Comparison of ENCODE assay signal across 8 mouse cellular contexts in the genomic region with DNA sequence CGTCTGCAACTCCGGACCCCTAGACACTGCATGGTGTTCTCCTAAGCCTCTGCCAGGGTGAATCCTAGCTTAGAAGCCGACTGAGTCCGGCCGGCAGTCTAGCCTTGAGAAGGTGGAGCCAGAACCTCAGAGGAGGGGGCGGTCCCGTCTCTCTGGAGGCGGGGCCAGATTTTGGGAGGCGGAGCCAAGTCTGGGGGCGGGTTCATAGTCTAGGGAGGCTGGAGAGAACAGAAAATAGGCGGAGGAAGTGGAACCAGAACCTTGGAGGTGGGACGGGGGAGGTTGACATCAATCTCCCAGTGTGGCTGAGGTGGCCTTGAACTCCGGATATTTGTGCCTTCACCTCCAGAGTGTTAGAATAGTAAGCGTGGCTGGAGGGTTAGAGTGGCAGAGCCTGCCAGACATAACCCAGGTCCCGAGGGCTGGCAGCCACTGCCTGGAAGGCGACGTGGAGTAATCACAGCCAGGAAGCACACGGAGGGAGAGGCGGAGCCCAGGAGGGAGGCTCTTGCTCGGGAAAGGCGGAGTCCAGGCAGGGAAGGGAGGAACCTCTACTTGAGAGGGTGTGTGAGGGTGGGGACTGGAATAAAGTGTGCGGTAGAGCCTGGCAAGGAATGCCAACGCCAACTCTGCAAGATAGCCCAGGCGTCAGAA. TPM values are rescaled to one million over a fixed set of nuclear protein-coding genes. Genes with fewer than 3 reads are reported as not detected.
DNase-seq lines count a peak whose midpoint lies in the region; ATAC-seq and TF ChIP-seq lines count a peak whose summit lies in the region.

No protein-coding gene starts in this region.

- no peak; the same call in 1 of the 2 replicates for TF ChIP-seq POLR2A in bone marrow macrophage, adult 2 months (IDR thresholded peaks at IDR 0.05; ENCODE audit: borderline replicate concordance, low read depth, low read length)
- peak; percentile 55; the same call in 1 of the 2 replicates for TF ChIP-seq POLR2A in embryonic fibroblast, embryonic 13.5 days (IDR thresholded peaks at IDR 0.05; ENCODE audit: low read depth, low read length)

- under 1% methylated on average over 24 of the region's 24 CpGs for WGBS in heart, embryonic 11.5 days (ENCODE audit: insufficient replicate concordance)
- under 1% methylated on average over 24 of the region's 24 CpGs for WGBS in kidney, embryonic 14.5 days
- WGBS in limb, embryonic 15.5 days, result 1% methylated on average over 24 of the region's 24 CpGs
- 3% methylated on average over 24 of the region's 24 CpGs for WGBS in midbrain, embryonic 16.5 days

- H3K4me3 ChIP-seq in bone marrow macrophage, adult 2 months (ENCODE audit: insufficient read depth, low read length), result peak overlapping the region; percentile 55
- H3K4me3 ChIP-seq in embryonic fibroblast, embryonic 13.5 days (ENCODE audit: insufficient read depth, low read length), result peak overlapping the region; percentile 30; the same call in 1 of the 2 replicates
- H3K4me3 ChIP-seq in heart, embryonic 11.5 days (ENCODE audit: low read depth, low read length), result peak overlapping the region; percentile 48
- H3K4me3 ChIP-seq in kidney, embryonic 14.5 days (ENCODE audit: low read length), result peak overlapping the region; percentile 43
- H3K4me3 ChIP-seq in limb, embryonic 15.5 days, result peak overlapping the region; percentile 43
- H3K4me3 ChIP-seq in midbrain, embryonic 16.5 days (ENCODE audit: low read depth, low read length), result peak overlapping the region; percentile 28

- peak overlapping the region; percentile 23; the same call in 1 of the 2 replicates for H3K27ac ChIP-seq in bone marrow macrophage, adult 2 months (ENCODE audit: insufficient read depth, low read depth, low read length)
- H3K27ac ChIP-seq in embryonic fibroblast, embryonic 13.5 days (ENCODE audit: insufficient read depth, low read length), result no peak overlapping the region; the same call in 1 of the 2 replicates
- H3K27ac ChIP-seq in heart, embryonic 11.5 days (ENCODE audit: low read depth, low read length), result peak overlapping the region; percentile 77
- peak overlapping the region; percentile 76 for H3K27ac ChIP-seq in kidney, embryonic 14.5 days (ENCODE audit: low read depth, low read length)
- H3K27ac ChIP-seq in limb, embryonic 15.5 days, result peak overlapping the region; percentile 86
- H3K27ac ChIP-seq in midbrain, embryonic 16.5 days (ENCODE audit: low read length), result no peak overlapping the region

- no peaks in the 10 kb centered on the region for H3K9me3 ChIP-seq in heart, embryonic 11.5 days (replicated peaks; ENCODE audit: control insufficient read depth, low read length)
- H3K9me3 ChIP-seq in kidney, embryonic 14.5 days (ENCODE audit: control insufficient read depth, low read length), result no peaks in the 10 kb centered on the region
- H3K9me3 ChIP-seq in limb, embryonic 15.5 days, result no peaks in the 10 kb centered on the region
- no peaks in the 10 kb centered on the region for H3K9me3 ChIP-seq in midbrain, embryonic 16.5 days (replicated peaks; ENCODE audit: control insufficient read depth, low read length, poor library complexity, severe bottlenecking)

- H3K4me1 ChIP-seq in bone marrow macrophage, adult 2 months (ENCODE audit: control insufficient read depth, insufficient read depth, low read length), result peaks cover 2% of the 10 kb centered on the region; the same call in 1 of the 2 replicates
- peaks cover 2% of the 10 kb centered on the region; the same call in 1 of the 2 replicates for H3K4me1 ChIP-seq in embryonic fibroblast, embryonic 13.5 days (ENCODE audit: control insufficient read depth, insufficient read depth, low read length)
- H3K4me1 ChIP-seq in heart, embryonic 11.5 days (ENCODE audit: control insufficient read depth, insufficient read depth, low read length), result peaks cover 31% of the 10 kb centered on the region
- peaks cover 26% of the 10 kb centered on the region for H3K4me1 ChIP-seq in kidney, embryonic 14.5 days (ENCODE audit: control insufficient read depth, insufficient read depth, low read length)
- H3K4me1 ChIP-seq in limb, embryonic 15.5 days, result peaks cover 52% of the 10 kb centered on the region
- H3K4me1 ChIP-seq in midbrain, embryonic 16.5 days (ENCODE audit: control insufficient read depth, insufficient read depth, low read length), result peaks cover 15% of the 10 kb centered on the region; the same call in 1 of the 2 replicates

- H3K4me2 ChIP-seq in heart, embryonic 11.5 days, result peak overlapping the region; percentile 76
- H3K4me2 ChIP-seq in kidney, embryonic 14.5 days (replicated peaks; ENCODE audit: low read depth, low read length), result peak overlapping the region; percentile 55
- H3K4me2 ChIP-seq in limb, embryonic 15.5 days, result peak overlapping the region; percentile 68
- peak overlapping the region; percentile 55 for H3K4me2 ChIP-seq in midbrain, embryonic 16.5 days (ENCODE audit: low read length)

- no peaks in the 10 kb centered on the region for H3K36me3 ChIP-seq in heart, embryonic 11.5 days (ENCODE audit: control insufficient read depth, insufficient read depth, low read length)
- H3K36me3 ChIP-seq in kidney, embryonic 14.5 days (ENCODE audit: control insufficient read depth, insufficient read depth, low read length), result no peaks in the 10 kb centered on the region
- peaks cover 10% of the 10 kb centered on the region for H3K36me3 ChIP-seq in limb, embryonic 15.5 days
- H3K36me3 ChIP-seq in midbrain, embryonic 16.5 days (ENCODE audit: control insufficient read depth, insufficient read depth, low read length), result no peaks in the 10 kb centered on the region

- ATAC-seq in heart, embryonic 11.5 days (replicated peaks; ENCODE audit: insufficient number of reproducible peaks, low FRiP score, low TSS enrichment), result peak; percentile 76
- peak; percentile 86 for ATAC-seq in kidney, embryonic 14.5 days (ENCODE audit: low FRiP score, low TSS enrichment)
- ATAC-seq in limb, embryonic 15.5 days (ENCODE audit: insufficient number of reproducible peaks, low FRiP score, low TSS enrichment, low read depth), result peak; percentile 85
- ATAC-seq in midbrain, embryonic 16.5 days, result 0 out of 2 replicates have a peak, but pooled peaks have one; percentile 25

- peaks cover 9% of the 10 kb centered on the region for H3K27me3 ChIP-seq in heart, embryonic 11.5 days (ENCODE audit: control insufficient read depth, insufficient read depth, low read length)
- H3K27me3 ChIP-seq in kidney, embryonic 14.5 days (ENCODE audit: control insufficient read depth, insufficient read depth, low read length), result peaks cover 4% of the 10 kb centered on the region; the same call in 1 of the 2 replicates
- no peaks in the 10 kb centered on the region for H3K27me3 ChIP-seq in limb, embryonic 15.5 days
- H3K27me3 ChIP-seq in midbrain, embryonic 16.5 days (ENCODE audit: control insufficient read depth, insufficient read depth, low read depth, low read length), result peaks cover 6% of the 10 kb centered on the region

- DNase-seq in 416B (ENCODE audit: low read depth), result peak; percentile 94
- DNase-seq in spleen, adult 18-20 months, result peak; percentile 69 to 80

- H3K9ac ChIP-seq in heart, embryonic 11.5 days (ENCODE audit: low read depth, low read length), result 0 out of 2 replicates have a peak overlapping the region, but pooled peaks have one; percentile 3
- H3K9ac ChIP-seq in kidney, embryonic 14.5 days (ENCODE audit: low read depth, low read length), result 0 out of 2 replicates have a peak overlapping the region, but pooled peaks have one; percentile 25
- H3K9ac ChIP-seq in limb, embryonic 15.5 days, result no peak overlapping the region
- H3K9ac ChIP-seq in midbrain, embryonic 16.5 days (ENCODE audit: low read depth, low read length), result peak overlapping the region; percentile 45; the same call in 1 of the 2 replicates

- TF ChIP-seq CTCF in bone marrow macrophage, adult 2 months (IDR thresholded peaks at IDR 0.05; ENCODE audit: low read depth, low read length), result no peak
- TF ChIP-seq CTCF in embryonic fibroblast, embryonic 13.5 days (IDR thresholded peaks at IDR 0.05; ENCODE audit: borderline replicate concordance, insufficient read depth, low read length), result no peak

RNA-seq across cellular contexts. Expression of gene Plcd1, which starts 5.0 kb away (rescaled TPM):
- 1.7 and 1.8 TPM in 2 replicates for polyA plus RNA-seq in bone marrow macrophage, adult 2 months (2012; ENCODE audit: insufficient read depth, insufficient read length, missing spikeins)
- polyA plus RNA-seq in embryonic fibroblast, embryonic 13.5 days (2011; ENCODE audit: insufficient read length, low read depth, missing spikeins), result 28.3 and 38.7 TPM in 2 replicates
- 18.0 and 18.2 TPM in 2 replicates for polyA plus RNA-seq in heart, embryonic 11.5 days (2014; fragmentation: Nextera tagmentation; extraction: Ambion mirVana)
- polyA plus RNA-seq in kidney, embryonic 14.5 days (2014; fragmentation: Nextera tagmentation; extraction: Ambion mirVana), result 18.5 and 18.7 TPM in 2 replicates
- polyA plus RNA-seq in limb, embryonic 15.5 days (2015; fragmentation: Nextera tagmentation; extraction: Ambion mirVana), result 55.5 and 57.7 TPM in 2 replicates
- 15.9 and 16.9 TPM in 2 replicates for polyA plus RNA-seq in midbrain, embryonic 16.5 days (2015; fragmentation: Nextera tagmentation; extraction: Ambion mirVana)

RNA-seq across cellular contexts. Expression of gene Dlec1, which starts 14.0 kb away (rescaled TPM):
- polyA plus RNA-seq in bone marrow macrophage, adult 2 months (2012; ENCODE audit: insufficient read depth, insufficient read length, missing spikeins), result not detected in 2 replicates
- polyA plus RNA-seq in embryonic fibroblast, embryonic 13.5 days (2011; ENCODE audit: insufficient read length, low read depth, missing spikeins), result 0.57 and 1.8 TPM in 2 replicates
- polyA plus RNA-seq in heart, embryonic 11.5 days (2014; fragmentation: Nextera tagmentation; extraction: Ambion mirVana), result 0.31 and 0.56 TPM in 2 replicates
- 2.4 and 3.2 TPM in 2 replicates for polyA plus RNA-seq in kidney, embryonic 14.5 days (2014; fragmentation: Nextera tagmentation; extraction: Ambion mirVana)
- 0.38 and 0.46 TPM in 2 replicates for polyA plus RNA-seq in limb, embryonic 15.5 days (2015; fragmentation: Nextera tagmentation; extraction: Ambion mirVana)
- 1.5 and 1.9 TPM in 2 replicates for polyA plus RNA-seq in midbrain, embryonic 16.5 days (2015; fragmentation: Nextera tagmentation; extraction: Ambion mirVana)

RNA-seq across cellular contexts. Expression of gene Vill, which starts 35.7 kb away (rescaled TPM):
- polyA plus RNA-seq in bone marrow macrophage, adult 2 months (2012; ENCODE audit: insufficient read depth, insufficient read length, missing spikeins), result 40.4 and 43.1 TPM in 2 replicates
- polyA plus RNA-seq in embryonic fibroblast, embryonic 13.5 days (2011; ENCODE audit: insufficient read length, low read depth, missing spikeins), result 12.5 and 16.5 TPM in 2 replicates
- polyA plus RNA-seq in heart, embryonic 11.5 days (2014; fragmentation: Nextera tagmentation; extraction: Ambion mirVana), result 12.3 and 13.5 TPM in 2 replicates
- polyA plus RNA-seq in kidney, embryonic 14.5 days (2014; fragmentation: Nextera tagmentation; extraction: Ambion mirVana), result 26.6 and 40.4 TPM in 2 replicates
- polyA plus RNA-seq in limb, embryonic 15.5 days (2015; fragmentation: Nextera tagmentation; extraction: Ambion mirVana), result 19.0 and 19.7 TPM in 2 replicates
- polyA plus RNA-seq in midbrain, embryonic 16.5 days (2015; fragmentation: Nextera tagmentation; extraction: Ambion mirVana), result 2.9 and 3.7 TPM in 2 replicates

Comparison
In these comparisons a context has a peak if more than half of its experiments do, and no peak if none do; other contexts are left out.
1. H3K27ac ChIP-seq: peak in bone marrow macrophage, adult 2 months (single experiment), heart, embryonic 11.5 days (single experiment), kidney, embryonic 14.5 days (single experiment) and limb, embryonic 15.5 days (single experiment); none in embryonic fibroblast, embryonic 13.5 days (single experiment) and midbrain, embryonic 16.5 days (single experiment).
2. ATAC-seq: peak in every context shown above with its lines; median percentile 86 in kidney, embryonic 14.5 days; 85 in limb, embryonic 15.5 days; 76 in heart, embryonic 11.5 days; 25 in midbrain, embryonic 16.5 days.
3. Peak in every context shown above with its lines, with median percentiles within 50 percentile points of each other: H3K4me3 ChIP-seq and H3K4me2 ChIP-seq.